Mouse (Mus musculus): ENCODE results near the gene Dtnbp1. TPM values are rescaled to one million over a fixed set of nuclear protein-coding genes. Genes with fewer than 3 reads are reported as not detected.
A peak's percentile ranks its signal among the peaks of the same experiment; 100 is the strongest.

Gene Dtnbp1
- total and polyA plus RNA-seq, 3 experiments: 24.2 to 59.5 TPM; not detected in 1

GRCm38 (mm10) chr13:44986352-44986751, 15.6 kb downstream of the Dtnbp1 start:
- Histone ChIP-seq H3K9ac (ENCODE audit: control insufficient read depth, low read depth, low read length, poor library complexity, severe bottlenecking) (no peak overlapping the region), H3K79me2 (ENCODE audit: control insufficient read depth, insufficient read depth, low read length, poor library complexity) (no peaks in the 10 kb centered on the region), H3K36me3 (ENCODE audit: control insufficient read depth in 1 of 2, insufficient read depth in 2 of 2, low read length in 2 of 2) (peaks cover 0 to 22% of the 10 kb centered on the region in 2 experiments), H3K9me3 (replicated peaks; ENCODE audit: insufficient read depth, low read length) (no peaks in the 10 kb centered on the region), H3K27me3 (ENCODE audit: control insufficient read depth in 1 of 2, insufficient read depth in 2 of 2, low read length in 2 of 2) (no peaks in the 10 kb centered on the region), H3K4me3 (ENCODE audit: control insufficient read depth in 1 of 2, insufficient read depth in 1 of 2, low read depth in 2 of 2, low read length in 2 of 2) (no peak overlapping the region), H3K27ac (ENCODE audit: control insufficient read depth, low read depth, low read length) (no peak overlapping the region), H3K4me1 (ENCODE audit: control insufficient read depth in 1 of 2, insufficient read depth in 2 of 2, low read length in 2 of 2) (peaks cover 13 to 15% of the 10 kb centered on the region in 2 experiments)
- no peak for DNase-seq (ENCODE audit: low read depth, low spot score)
- no peak for TF ChIP-seq NRF1 (IDR thresholded peaks at IDR 0.05; ENCODE audit: insufficient read depth, low read depth, low read length, poor library complexity, severe bottlenecking)
- TF ChIP-seq EP300 (IDR thresholded peaks at IDR 0.05; ENCODE audit: low read depth in 1 of 2, low read length in 2 of 2): no peak
- TF ChIP-seq ZNF384 (IDR thresholded peaks at IDR 0.05; ENCODE audit: low read depth, low read length): no peak
- TF ChIP-seq RCOR1 (IDR thresholded peaks at IDR 0.05; ENCODE audit: low read depth, low read length): no peak
- no peak for TF ChIP-seq MEF2A (IDR thresholded peaks at IDR 0.05; ENCODE audit: extremely low read depth, insufficient replicate concordance, low read depth, low read length, poor library complexity, severe bottlenecking)
- no peak for TF ChIP-seq HCFC1 (IDR thresholded peaks at IDR 0.05; ENCODE audit: low read depth, low read length)
- TF ChIP-seq ZMIZ1 (IDR thresholded peaks at IDR 0.05; ENCODE audit: low read depth, low read length): no peak
- TF ChIP-seq SIN3A (IDR thresholded peaks at IDR 0.05; ENCODE audit: low read length): no peak
- no peak for TF ChIP-seq USF1 (IDR thresholded peaks at IDR 0.05; ENCODE audit: low read depth, low read length)
- no peak for TF ChIP-seq MAX (IDR thresholded peaks at IDR 0.05; ENCODE audit: low read length)
- no peak for TF ChIP-seq CHD2 (IDR thresholded peaks at IDR 0.05; ENCODE audit: low read length)
- TF ChIP-seq TBP (IDR thresholded peaks at IDR 0.05; ENCODE audit: low read depth, low read length): no peak
- no peak for TF ChIP-seq MAFK (IDR thresholded peaks at IDR 0.05; ENCODE audit: borderline replicate concordance, low read depth, low read length)
- no peak for TF ChIP-seq POLR2AphosphoS2 (IDR thresholded peaks at IDR 0.05; ENCODE audit: low read length)
- TF ChIP-seq GATA1 (IDR thresholded peaks at IDR 0.05; ENCODE audit: low read depth, low read length): no peak
- no peak for TF ChIP-seq GABPA (IDR thresholded peaks at IDR 0.05; ENCODE audit: low read depth, low read length)
- no peak for TF ChIP-seq CTCF (IDR thresholded peaks at IDR 0.05 in 2 of 3, conservative IDR thresholded peaks at IDR 0.05 in 1 of 3; ENCODE audit: control insufficient read depth in 1 of 3, insufficient read depth in 1 of 3, low read depth in 2 of 3, low read length in 3 of 3, poor library complexity in 1 of 3, severe bottlenecking in 1 of 3)

- Histone ChIP-seq H3K4me1 (ENCODE audit: control insufficient read depth in 1 of 2, insufficient read depth in 2 of 2, low read length in 2 of 2) (peaks cover 13 to 15% of the 10 kb centered on the region in 2 experiments), H3K79me2 (ENCODE audit: control insufficient read depth, insufficient read depth, low read length, poor library complexity) (no peaks in the 10 kb centered on the region), H3K9me3 (replicated peaks; ENCODE audit: insufficient read depth, low read length) (no peaks in the 10 kb centered on the region), H3K27ac (ENCODE audit: control insufficient read depth, low read depth, low read length) (peak overlapping the region; percentile 7; the same call in 1 of the 2 replicates), H3K9ac (ENCODE audit: control insufficient read depth, low read depth, low read length, poor library complexity, severe bottlenecking) (no peak overlapping the region), H3K4me3 (ENCODE audit: control insufficient read depth in 1 of 2, insufficient read depth in 1 of 2, low read depth in 2 of 2, low read length in 2 of 2) (no peak overlapping the region), H3K27me3 (ENCODE audit: control insufficient read depth in 1 of 2, insufficient read depth in 2 of 2, low read length in 2 of 2) (no peaks in the 10 kb centered on the region), H3K36me3 (ENCODE audit: control insufficient read depth in 1 of 2, insufficient read depth in 2 of 2, low read length in 2 of 2) (peaks cover 0 to 22% of the 10 kb centered on the region in 2 experiments; a peak in 3 of 4 replicates)
- TF ChIP-seq TCF12 (IDR thresholded peaks at IDR 0.05; ENCODE audit: low read depth, low read length) (peak; percentile 73; the same call in 1 of the 2 replicates), E2F4 (IDR thresholded peaks at IDR 0.05; ENCODE audit: borderline replicate concordance, low read depth, low read length) (no peak), POLR2A (IDR thresholded peaks at IDR 0.05; ENCODE audit: control insufficient read depth in 1 of 2, insufficient read depth in 1 of 2, low read depth in 1 of 2, low read length in 2 of 2, poor library complexity in 1 of 2) (no peak), EP300 (IDR thresholded peaks at IDR 0.05; ENCODE audit: low read depth in 1 of 2, low read length in 2 of 2) (peak; percentile 83 to 85), ZNF384 (IDR thresholded peaks at IDR 0.05; ENCODE audit: low read depth, low read length) (peak; percentile 84), TAL1 (IDR thresholded peaks at IDR 0.05; ENCODE audit: low read length) (peak; percentile 83), RAD21 (IDR thresholded peaks at IDR 0.05; ENCODE audit: low read depth, low read length) (no peak), UBTF (IDR thresholded peaks at IDR 0.05; ENCODE audit: borderline replicate concordance, insufficient read depth, low read depth, low read length) (no peak), GATA1 (IDR thresholded peaks at IDR 0.05; ENCODE audit: low read depth, low read length) (peak; percentile 72)
- DNase-seq (ENCODE audit: low read depth, low spot score): peak; percentile 60
Measured at GRCm38 (mm10) chr13:44985321-44985720, 16.6 kb downstream of the Dtnbp1 start.
